Mouse (Mus musculus) embryonic fibroblast, embryonic 13.5 days (primary cell): ENCODE measurements at regions not wholly inside any gene's neighbourhood (a gene's known extent, or its start where the extent isn't known, plus 50 kb on each side); places are given as distances from the start of the nearest gene placed in this dataset.

Experiments
- CTCF ChIP-seq: IDR thresholded peaks from 2 replicates; pipeline ENCODE4 v1.5.1; 2011; ENCODE audit warnings: mild to moderate bottlenecking, control low read depth, low read length, moderate library complexity, borderline replicate concordance; ENCODE audit not compliant: insufficient read depth
- POLR2A ChIP-seq: IDR thresholded peaks from 2 replicates; pipeline ENCODE4 v1.6.1; 2011; ENCODE audit warnings: low read depth, mild to moderate bottlenecking, control low read depth, low read length, moderate library complexity

- TF ChIP-seq CTCF (no peak), POLR2A (no peak)
Observed at GRCm38 (mm10) chr7:40575971-40576370, 322.2 kb upstream of the Vstm2b start.
